Mouse (Mus musculus): ENCODE results near the gene Lzts3.
"Not testable (repeated sequence)": the region's sequence is repeated elsewhere in the genome, so short reads cannot be mapped to it uniquely, and the experiment has no call there.

Gene Lzts3

DNA sequence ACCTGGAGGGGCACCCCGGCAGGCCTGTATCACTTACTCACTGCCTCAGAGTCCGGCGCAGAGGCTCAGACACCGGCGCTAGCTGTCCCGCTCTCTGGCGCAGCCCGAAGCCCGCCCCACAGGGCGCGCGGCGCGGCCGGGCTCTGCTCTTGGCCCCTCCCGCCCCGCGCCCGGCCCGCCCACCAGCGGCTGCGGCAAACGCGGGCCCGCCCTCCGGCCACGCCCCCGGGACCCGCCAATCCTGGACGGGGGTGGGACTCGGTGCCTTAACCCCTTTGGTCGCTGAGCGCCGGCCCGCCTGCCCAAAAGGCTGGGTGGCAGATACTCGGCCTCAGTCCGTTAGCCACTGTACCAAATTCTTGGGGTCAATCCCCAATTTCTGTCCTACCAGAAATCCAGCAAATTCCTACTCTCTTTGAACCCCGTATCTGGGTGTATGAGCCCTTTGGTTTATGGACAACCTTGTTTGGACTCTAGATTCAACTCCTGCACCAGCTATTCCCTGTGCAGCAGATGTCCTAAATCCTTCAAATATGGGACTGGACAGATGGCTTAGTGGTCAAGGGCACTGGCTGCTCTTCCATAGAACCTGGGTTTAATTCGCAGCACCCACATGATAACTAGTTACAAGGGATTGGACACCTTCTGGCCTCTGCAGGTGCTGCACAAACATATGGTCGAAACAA is at the start of gene Lzts3:
Lzts3 (minus strand) TSS at position 120 of the 686 bp plus-strand sequence.
- DNase-seq (ENCODE audit: low spot score) = peak; percentile 91

- DNase-seq (ENCODE audit: low spot score) = no peak
These were observed 46.4 kb upstream of the Lzts3 start for GRCm38 (mm10) chr2:130689011-130689410.

DNA sequence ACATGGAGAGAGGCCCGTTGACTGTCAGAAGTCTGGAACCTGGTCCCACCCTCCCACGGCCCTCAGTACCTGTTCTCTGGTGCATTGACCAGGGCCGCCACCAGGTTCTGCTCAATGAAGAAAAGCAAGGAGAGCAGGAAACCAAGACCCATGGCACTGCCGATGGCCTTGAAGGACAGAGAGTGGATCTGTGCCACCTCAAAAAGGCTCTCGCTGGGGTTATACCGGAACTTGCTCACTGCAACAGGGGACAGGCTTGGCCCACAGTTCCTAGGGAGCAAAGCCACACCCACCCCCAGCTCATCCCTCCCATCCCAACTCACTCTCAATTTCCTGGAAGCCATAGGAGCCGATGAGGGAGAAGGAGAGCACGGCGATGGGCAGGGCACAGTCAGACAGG is 42.8 kb upstream of the Lzts3 start:
- no peak for DNase-seq (ENCODE audit: low spot score)

DNA sequence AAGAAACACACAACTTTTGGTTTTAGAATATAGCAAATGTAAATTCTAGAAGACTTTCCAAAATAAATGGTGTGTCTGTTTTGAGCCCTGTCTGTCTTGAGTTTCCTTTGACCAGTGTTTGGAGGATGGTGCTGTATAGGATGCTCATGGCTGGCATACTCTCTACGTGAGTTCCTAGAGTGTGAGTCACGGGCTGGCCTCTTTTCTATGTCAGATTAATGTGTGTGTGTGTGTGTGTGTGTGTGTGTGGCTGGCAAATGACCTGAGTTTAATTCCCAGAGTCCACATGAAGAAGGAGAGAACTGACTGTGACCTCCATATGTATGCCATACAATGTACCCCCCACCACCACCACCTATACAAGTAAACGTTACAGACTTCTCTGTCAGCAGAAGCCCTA is 38.9 kb upstream of the Lzts3 start:
- no peak for DNase-seq (ENCODE audit: low spot score)

DNA sequence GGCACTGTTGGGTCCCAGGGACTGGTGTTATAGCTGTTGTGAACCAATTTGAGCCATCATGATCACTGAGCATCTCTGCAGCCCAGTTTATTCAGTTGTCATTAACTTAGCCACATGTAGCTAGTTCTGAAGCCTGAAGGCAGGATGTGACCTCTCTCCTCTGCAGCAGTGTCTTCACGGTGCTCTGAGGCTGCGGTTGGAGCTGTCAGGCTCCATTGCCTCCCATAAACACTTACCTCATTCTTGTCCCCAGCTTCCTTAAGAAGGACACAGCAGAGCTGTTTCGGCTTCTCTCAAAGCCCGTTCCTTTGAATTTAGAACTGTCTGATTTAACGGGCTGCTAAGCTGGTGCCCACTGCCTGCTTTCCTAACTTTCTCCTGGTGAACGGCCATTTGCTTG is 37.3 kb upstream of the Lzts3 start:
- DNase-seq (ENCODE audit: low spot score) = no peak

- no peak for DNase-seq (ENCODE audit: low spot score)
These were observed 36.6 kb upstream of the Lzts3 start for GRCm38 (mm10) chr2:130679154-130679553.

GRCm38 (mm10) chr2:130677211-130677610 is 34.6 kb upstream of the Lzts3 start:
- no peak for DNase-seq (ENCODE audit: low spot score)

DNA sequence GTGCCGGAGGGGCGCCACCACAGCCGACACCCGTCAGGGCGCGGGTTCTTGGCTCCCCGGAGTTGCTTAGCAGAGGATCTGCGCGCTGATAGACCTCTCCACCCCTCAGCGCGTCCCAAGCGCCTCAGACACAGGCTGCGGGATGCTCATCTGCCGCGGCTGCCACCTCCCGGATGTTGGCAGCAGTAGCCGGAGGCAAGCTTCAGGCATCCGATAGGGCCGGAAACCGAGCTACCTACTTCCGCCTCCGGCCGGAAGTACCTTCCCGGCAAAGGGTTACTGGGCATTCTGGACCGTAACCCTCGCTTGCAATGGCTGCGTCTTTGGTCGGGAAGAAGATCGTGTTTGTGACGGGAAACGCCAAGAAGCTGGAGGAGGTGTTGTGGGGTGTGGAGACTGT is 25.0 kb upstream of the Lzts3 start, which contains the start of gene Itpa:
Itpa (plus strand) TSS at position 52 of the 400 bp plus-strand sequence.
- DNase-seq (ENCODE audit: low spot score) = peak; percentile 94

DNA sequence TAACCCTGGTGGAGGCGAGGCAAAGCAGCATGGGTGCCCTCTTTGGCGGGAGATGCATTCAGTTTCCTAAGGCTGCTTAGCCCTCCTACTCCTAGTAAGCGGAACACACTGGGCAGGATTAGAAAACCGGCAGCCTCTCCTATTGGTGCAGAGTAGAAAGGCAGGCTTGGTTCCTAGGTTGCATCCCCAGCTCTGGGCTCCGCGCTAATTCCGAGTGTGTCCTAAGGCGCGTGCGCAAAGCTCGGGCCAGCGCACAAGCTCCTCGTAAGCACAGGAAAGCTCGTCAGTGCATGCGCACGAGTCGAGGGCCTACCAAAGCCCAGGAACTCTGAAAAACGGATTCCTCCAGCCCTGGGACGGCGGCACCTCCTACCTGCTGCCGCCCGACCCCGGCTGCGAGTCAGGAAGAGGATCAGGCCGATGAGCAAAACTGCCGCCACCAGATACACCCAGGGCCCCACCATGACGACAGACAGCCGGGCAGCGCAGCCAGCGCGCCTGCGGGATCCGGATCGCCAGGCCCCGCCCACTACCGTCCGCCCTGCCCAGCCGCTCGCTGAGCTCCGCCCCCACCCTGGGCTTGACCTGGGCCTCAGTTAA is 21.6 kb upstream of the Lzts3 start, which contains the start of gene Ddrgk1:
Ddrgk1 (minus strand) TSS at position 558 of the 600 bp plus-strand sequence.
- DNase-seq (ENCODE audit: low spot score) = peak; percentile 97

GRCm38 (mm10) chr2:130663342-130663741 is 20.7 kb upstream of the Lzts3 start:
- no peak for DNase-seq (ENCODE audit: low spot score)

DNA sequence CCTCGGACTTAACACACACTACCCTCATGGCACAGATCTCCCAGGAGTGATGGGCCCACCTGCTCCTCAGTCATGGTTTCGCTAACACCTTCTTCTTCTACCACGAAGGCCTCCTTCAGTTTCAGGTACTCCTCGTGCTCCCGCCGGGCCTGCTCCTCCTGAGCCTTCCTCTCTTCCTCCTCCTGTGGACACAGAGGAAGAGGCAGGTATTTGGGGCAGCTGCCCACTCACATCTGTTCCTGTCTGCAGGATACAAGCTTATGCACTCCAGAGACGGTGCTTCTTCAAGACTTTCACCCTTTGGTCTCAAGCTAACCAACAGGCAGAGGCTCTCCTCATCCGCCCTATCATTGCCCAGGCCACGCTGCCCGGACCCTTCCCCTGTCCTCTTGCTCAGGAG is 15.9 kb upstream of the Lzts3 start:
- DNase-seq (ENCODE audit: low spot score) = no peak

- DNase-seq (ENCODE audit: low spot score) = no peak
These were observed 14.9 kb upstream of the Lzts3 start for GRCm38 (mm10) chr2:130657541-130657940.

GRCm38 (mm10) chr2:130656536-130656935 is 13.9 kb upstream of the Lzts3 start:
- DNase-seq (ENCODE audit: low spot score) = no peak

DNA sequence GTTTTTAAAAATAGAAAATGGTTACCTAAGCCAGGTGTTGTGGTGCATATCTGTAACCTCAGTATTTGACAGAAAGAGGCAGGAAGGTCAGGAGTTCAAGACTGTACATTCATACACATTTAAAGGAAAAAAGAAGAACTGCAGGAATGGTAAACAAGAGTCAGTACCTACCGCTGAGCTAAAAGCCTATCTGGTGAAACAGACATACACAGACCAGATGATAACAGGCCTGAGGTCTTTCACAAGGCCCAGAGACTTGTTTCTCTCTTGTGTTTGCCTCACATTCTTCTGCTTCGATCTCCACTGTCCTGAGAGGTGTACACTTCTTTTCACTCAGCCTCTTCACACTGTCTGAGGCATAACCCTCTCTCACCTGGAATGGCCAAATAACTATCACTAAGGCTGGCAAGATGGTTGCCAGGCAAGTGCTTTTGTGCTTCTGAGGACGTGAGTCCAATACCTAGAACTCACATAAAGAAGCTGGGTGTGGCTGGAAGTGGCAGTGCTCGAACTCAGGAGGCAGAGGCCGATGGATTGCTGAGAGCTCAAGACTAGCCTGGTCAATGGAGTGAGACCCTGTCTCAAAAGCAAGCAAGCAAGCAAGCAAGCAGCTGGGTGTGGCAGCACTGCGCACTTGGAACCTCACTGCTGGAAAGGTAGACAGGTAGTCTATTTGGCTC is 13.2 kb upstream of the Lzts3 start:
- DNase-seq (ENCODE audit: low spot score) = no peak

GRCm38 (mm10) chr2:130653760-130654159 is 11.2 kb upstream of the Lzts3 start:
- DNase-seq (ENCODE audit: low spot score) = no peak

GRCm38 (mm10) chr2:130653303-130653702 is 10.7 kb upstream of the Lzts3 start:
- no peak for DNase-seq (ENCODE audit: low spot score)

DNA sequence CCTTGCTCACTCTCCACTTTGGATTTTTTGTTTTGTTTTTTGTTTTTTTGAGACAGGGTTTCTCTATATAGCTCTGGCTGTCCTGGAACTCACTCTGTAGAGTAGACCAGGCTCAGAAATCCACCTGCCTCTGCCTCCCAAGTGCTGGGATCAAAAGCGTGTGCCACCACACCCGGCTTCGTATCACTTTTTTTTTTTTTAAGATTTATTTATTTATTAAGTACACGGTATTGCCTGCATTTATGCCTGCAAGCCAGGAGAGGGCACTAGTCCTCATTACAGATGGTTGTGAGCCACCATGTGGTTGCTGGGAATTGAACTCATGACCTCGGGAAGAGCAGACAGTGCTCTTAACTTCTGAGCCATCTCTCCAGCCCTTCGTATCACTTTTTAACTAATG is 6.4 kb upstream of the Lzts3 start:
- DNase-seq (ENCODE audit: low spot score) = not testable (repeated sequence)

- DNase-seq (ENCODE audit: low spot score) = no peak
These were observed 2.6 kb upstream of the Lzts3 start for GRCm38 (mm10) chr2:130645198-130645597.

DNA sequence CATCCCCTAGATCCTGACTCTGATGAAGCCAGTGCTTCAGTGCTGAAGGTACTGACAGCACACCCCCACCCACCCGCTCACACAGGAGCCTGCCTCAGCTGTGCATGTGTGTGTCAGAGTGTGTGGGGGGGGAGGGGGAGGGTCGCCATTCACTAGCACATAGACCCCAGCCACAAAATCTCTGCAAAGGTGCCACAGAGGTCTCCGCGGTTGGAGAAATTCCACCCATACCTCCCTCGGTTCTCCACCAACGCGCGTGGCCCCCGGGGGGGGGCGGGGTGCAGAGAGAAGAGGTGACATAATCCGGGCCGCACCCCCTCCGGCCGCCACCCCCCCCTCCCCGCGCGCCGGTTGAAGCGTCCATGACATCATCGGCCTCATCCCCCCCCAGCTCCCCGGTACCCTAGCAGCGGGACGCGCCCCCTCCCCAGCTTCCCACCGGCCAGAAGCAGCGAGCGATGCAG is 374 bp downstream of the Lzts3 start:
- DNase-seq (ENCODE audit: low spot score) = no peak

GRCm38 (mm10) chr2:130641351-130642025 is 1.1 kb downstream of the Lzts3 start:
- DNase-seq (ENCODE audit: low spot score) = no peak

DNA sequence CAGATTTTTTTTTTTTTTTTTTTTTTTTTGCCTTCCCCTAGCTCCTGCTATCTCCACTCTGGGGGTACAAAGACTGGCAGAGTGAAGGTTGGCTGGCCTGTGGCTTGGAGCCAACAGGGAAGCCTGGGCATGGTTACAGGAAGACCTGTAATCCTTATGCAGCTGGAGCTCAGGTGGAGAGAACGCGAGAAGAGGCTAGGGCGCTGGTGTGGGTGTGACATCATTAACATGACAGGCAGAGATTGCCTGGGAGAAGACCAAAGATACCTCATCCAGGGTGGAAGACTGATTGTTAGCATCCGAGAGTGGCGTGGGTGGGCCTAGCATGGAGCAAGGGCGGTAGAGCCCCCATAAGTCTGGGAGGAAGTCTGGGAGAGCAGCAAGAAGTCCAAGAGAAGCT is 3.3 kb downstream of the Lzts3 start:
- DNase-seq (ENCODE audit: low spot score) = no peak

- no peak for DNase-seq (ENCODE audit: low spot score)
These were observed 4.4 kb downstream of the Lzts3 start for GRCm38 (mm10) chr2:130638101-130638611.

Measured in embryo, embryonic 10 days (tissue).